Mouse (Mus musculus) MEL (cell line): ENCODE measurements around the gene Parp2.

Experiments used
- CTCF ChIP-seq, 3 experiments: IDR thresholded peaks in 2 of 3; conservative IDR thresholded peaks in 1 of 3; 2 replicates each; pipeline ENCODE4 v1.5.1; 2011 to 2012; ENCODE audit warnings: low read length in 3 of 3, low read depth in 2 of 3, mild to moderate bottlenecking in 2 of 3, improper control_type of control experiment in 1 of 3, inconsistent platforms in 1 of 3, mixed read lengths in 1 of 3, moderate library complexity in 1 of 3; ENCODE audit not compliant: control insufficient read depth in 1 of 3, insufficient read depth in 1 of 3, poor library complexity in 1 of 3, severe bottlenecking in 1 of 3
- EP300 ChIP-seq, 2 experiments: IDR thresholded peaks; 2 replicates each; pipeline ENCODE4 v1.6.1; 2011; ENCODE audit warnings: improper control_type of control experiment in 2 of 2, low read length in 2 of 2, low read depth in 1 of 2, mild to moderate bottlenecking in 1 of 2
- GATA1 ChIP-seq: IDR thresholded peaks from 2 replicates; pipeline ENCODE4 v1.6.1; 2011; ENCODE audit warnings: low read depth, low read length, improper control_type of control experiment
- HCFC1 ChIP-seq: IDR thresholded peaks from 2 replicates; pipeline ENCODE4 v1.6.1; 2012; ENCODE audit warnings: low read depth, mild to moderate bottlenecking, inconsistent platforms, low read length, improper control_type of control experiment, moderate library complexity
- NELFE ChIP-seq: IDR thresholded peaks from 2 replicates; pipeline ENCODE4 v1.6.1; 2011; ENCODE audit warnings: low read depth, low read length, improper control_type of control experiment
- POLR2AphosphoS2 ChIP-seq: IDR thresholded peaks from 2 replicates; pipeline ENCODE4 v1.6.1; 2011; ENCODE audit warnings: low read length, improper control_type of control experiment

- TF ChIP-seq EP300 (IDR thresholded peaks at IDR 0.05; ENCODE audit: low read depth in 1 of 2, low read length in 2 of 2) (no peak), POLR2AphosphoS2 (no peak), CTCF (IDR thresholded peaks at IDR 0.05 in 2 of 3, conservative IDR thresholded peaks at IDR 0.05 in 1 of 3; ENCODE audit: control insufficient read depth in 1 of 3, insufficient read depth in 1 of 3, low read depth in 2 of 3, low read length in 3 of 3, poor library complexity in 1 of 3, severe bottlenecking in 1 of 3) (no peak), HCFC1 (no peak), GATA1 (no peak), NELFE (no peak)
Observed at GRCm38 (mm10) chr14:50855788-50856187, 48.1 kb downstream of the Parp2 start.
